Mouse (Mus musculus) T-cell, adult 66 days (primary cell): ENCODE results near the gene Gm13285. TPM values are rescaled to one million over a fixed set of nuclear protein-coding genes. Genes with fewer than 3 reads are reported as not detected.

Experiments
- total RNA-seq, 2 experiments: library from RNA; stranded (reverse); gene quantifications; 3 replicates in 1 of 2; 4 replicates in 1 of 2; pipeline ENCODE4 v1.2.4; 2023

Gene Gm13285
- total RNA-seq, result not detected

DNA sequence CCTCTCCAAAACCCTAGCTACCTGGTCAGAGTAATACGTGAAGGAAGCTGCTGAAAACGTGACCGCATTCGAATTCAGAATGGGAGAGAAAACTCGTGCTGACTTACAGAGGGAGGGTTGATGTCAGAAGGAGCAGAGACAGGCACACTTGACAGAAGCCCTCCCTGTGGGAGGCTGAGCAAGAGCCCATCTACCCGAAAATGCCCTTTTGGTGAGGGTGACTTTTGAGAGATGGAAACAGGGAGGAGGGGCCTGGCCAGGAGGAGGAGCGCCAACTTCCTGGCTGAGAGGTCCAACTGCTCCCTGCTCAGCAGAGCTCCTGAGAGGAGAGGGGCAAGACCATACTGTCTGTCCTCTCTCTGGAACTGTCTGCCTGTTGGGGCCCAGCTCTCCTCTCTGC, at the start of gene Gm13285:
Gm13285 (plus strand) TSS at position 301 of the 400 bp plus-strand sequence.

DNA sequence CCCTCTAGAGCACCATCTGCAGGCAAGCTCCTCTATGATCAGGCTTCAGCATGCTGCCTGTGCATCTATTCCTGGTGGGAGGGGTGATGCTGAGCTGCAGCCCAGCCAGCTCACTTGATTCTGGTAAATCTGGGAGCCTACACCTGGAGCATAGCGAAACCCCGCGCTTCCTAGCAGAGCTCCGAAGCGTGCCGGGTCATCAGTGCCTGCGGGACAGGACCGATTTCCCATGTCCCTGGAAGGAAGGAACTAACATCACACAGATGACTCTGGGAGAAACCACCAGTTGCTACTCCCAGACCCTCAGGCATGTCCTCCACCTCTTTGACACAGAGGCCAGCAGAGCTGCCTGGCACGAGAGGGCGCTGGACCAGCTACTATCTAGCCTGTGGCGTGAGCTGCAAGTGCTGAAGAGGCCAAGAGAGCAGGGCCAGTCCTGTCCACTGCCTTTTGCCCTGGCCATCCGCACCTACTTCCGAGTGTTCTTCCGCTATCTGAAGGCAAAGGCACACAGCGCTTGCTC, 44.6 kb upstream of the Gm13285 start, which contains the start of gene Gm13271:
Gm13271 (plus strand) TSS at position 51 of the 523 bp plus-strand sequence.

DNA sequence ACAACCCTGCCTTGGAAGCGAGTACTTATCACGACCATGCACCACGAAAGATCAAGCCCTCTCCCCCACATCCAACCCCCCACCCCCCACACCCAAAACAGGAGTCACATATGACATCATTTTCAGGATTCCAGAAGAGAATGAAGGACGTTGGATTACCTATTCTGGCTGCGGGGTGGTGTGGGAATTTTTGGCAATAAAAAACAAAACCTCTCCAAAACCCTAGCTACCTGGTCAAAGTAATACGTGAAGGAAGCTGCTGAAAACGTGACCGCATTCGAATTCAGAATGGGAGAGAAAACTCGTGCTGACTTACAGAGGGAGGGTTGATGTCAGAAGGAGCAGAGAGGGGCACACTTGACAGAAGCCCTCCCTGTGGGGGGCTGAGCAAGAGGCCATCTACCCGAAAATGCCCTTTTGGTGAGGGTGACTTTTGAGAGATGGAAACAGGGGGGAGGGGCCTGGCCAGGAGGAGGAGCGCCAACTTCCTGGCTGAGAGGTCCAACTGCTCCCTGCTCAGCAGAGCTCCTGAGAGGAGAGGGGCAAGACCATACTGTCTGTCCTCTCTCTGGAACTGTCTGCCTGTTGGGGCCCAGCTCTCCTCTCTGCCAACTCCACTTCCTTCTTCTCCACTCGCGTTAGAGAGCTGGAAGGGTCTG, 39.7 kb upstream of the Gm13285 start, which contains the start of gene Gm13283:
Gm13283 (plus strand) TSS at position 510 of the 659 bp plus-strand sequence.

GRCm38 (mm10) chr4:88773534-88773933, 25.9 kb upstream of the Gm13285 start, which contains the start of gene Gm13290:
Gm13290 (plus strand) TSS chr4:88773834.

DNA sequence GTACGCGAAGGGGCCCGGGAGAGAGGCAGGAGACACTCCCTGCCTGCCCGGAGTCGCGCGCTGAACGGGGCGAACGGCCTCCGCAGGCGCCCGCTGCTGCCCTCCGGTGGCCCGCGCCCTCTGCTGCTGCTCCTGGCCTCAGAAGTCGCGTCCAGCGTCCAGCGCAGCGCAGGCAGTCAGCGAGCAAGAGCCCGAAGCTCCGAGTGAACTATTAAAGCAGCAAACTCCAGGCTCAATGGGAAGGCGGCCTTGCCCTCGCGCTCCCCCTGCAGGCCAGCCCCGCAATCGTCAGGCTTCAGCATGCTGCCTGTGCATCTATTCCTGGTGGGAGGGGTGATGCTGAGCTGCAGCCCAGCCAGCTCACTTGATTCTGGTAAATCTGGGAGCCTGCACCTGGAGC, 22.8 kb upstream of the Gm13285 start, which contains the start of gene Gm13289:
Gm13289 (plus strand) TSS at position 301 of the 400 bp plus-strand sequence.

DNA sequence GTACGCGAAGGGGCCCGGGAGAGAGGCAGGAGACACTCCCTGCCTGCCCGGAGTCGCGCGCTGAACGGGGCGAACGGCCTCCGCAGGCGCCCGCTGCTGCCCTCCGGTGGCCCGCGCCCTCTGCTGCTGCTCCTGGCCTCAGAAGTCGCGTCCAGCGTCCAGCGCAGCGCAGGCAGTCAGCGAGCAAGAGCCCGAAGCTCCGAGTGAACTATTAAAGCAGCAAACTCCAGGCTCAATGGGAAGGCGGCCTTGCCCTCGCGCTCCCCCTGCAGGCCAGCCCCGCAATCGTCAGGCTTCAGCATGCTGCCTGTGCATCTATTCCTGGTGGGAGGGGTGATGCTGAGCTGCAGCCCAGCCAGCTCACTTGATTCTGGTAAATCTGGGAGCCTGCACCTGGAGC, 19.9 kb upstream of the Gm13285 start, which contains the start of gene Gm13272:
Gm13272 (plus strand) TSS at position 301 of the 400 bp plus-strand sequence.

GRCm38 (mm10) chr4:88781831-88782230, 17.6 kb upstream of the Gm13285 start, which contains the start of gene Ifnz:
Ifnz (plus strand) TSS chr4:88782131.

GRCm38 (mm10) chr4:88785409-88785808, 14.1 kb upstream of the Gm13285 start, which contains the start of gene Gm13276:
Gm13276 (plus strand) TSS chr4:88785709.

DNA sequence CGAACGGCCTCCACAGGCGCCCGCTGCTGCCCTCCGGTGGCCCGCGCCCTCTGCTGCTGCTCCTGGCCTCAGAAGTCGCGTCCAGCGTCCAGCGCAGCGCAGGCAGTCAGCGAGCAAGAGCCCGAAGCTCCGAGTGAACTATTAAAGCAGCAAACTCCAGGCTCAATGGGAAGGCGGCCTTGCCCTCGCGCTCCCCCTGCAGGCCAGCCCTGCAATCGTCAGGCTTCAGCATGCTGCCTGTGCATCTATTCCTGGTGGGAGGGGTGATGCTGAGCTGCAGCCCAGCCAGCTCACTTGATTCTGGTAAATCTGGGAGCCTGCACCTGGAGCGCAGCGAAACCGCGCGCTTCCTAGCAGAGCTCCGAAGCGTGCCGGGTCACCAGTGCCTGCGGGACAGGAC, 11.1 kb upstream of the Gm13285 start, which contains the start of gene Gm13277:
Gm13277 (plus strand) TSS at position 231 of the 400 bp plus-strand sequence.

DNA sequence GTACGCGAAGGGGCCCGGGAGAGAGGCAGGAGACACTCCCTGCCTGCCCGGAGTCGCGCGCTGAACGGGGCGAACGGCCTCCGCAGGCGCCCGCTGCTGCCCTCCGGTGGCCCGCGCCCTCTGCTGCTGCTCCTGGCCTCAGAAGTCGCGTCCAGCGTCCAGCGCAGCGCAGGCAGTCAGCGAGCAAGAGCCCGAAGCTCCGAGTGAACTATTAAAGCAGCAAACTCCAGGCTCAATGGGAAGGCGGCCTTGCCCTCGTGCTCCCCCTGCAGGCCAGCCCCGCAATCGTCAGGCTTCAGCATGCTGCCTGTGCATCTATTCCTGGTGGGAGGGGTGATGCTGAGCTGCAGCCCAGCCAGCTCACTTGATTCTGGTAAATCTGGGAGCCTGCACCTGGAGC, 8.2 kb upstream of the Gm13285 start, which contains the start of gene Gm13278:
Gm13278 (plus strand) TSS at position 301 of the 400 bp plus-strand sequence.

GRCm38 (mm10) chr4:88793936-88794675, 5.4 kb upstream of the Gm13285 start, which contains the start of gene Gm13275:
Gm13275 (plus strand) TSS chr4:88794487.

GRCm38 (mm10) chr4:88797097-88797496, 2.4 kb upstream of the Gm13285 start, which contains the start of gene Gm13279:
Gm13279 (plus strand) TSS chr4:88797397.

GRCm38 (mm10) chr4:88802954-88803353, 3.5 kb downstream of the Gm13285 start, which contains the start of gene Gm13287:
Gm13287 (plus strand) TSS chr4:88803254.

GRCm38 (mm10) chr4:88805231-88805630, 5.8 kb downstream of the Gm13285 start, which contains the start of gene Gm13288:
Gm13288 (plus strand) TSS chr4:88805531.

DNA sequence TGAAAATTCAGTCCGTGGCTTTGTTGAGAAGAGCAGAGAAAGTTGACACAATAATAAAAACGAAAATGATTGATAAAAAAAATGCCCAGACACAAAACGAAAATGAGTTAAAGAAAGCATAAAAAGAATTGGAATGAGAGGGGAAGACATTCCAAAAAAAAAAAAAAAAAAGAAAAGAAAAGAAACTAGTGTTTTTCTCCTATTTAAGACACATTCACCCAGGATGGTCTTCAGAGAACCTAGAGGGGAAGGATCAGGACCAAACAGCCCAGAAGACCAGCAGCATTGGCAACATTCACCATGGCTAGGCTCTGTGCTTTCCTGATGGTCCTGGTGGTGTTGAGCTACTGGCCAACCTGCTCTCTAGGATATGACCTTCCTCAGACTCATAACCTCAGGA, 16.5 kb downstream of the Gm13285 start, which contains the start of gene Ifna7:
Ifna7 (plus strand) TSS at position 301 of the 400 bp plus-strand sequence.

GRCm38 (mm10) chr4:88819659-88820058, 20.2 kb downstream of the Gm13285 start, which contains the start of gene Ifna11:
Ifna11 (plus strand) TSS chr4:88819959.

GRCm38 (mm10) chr4:88827116-88827515, 27.7 kb downstream of the Gm13285 start, which contains the start of gene Ifna6:
Ifna6 (plus strand) TSS chr4:88827416.

DNA sequence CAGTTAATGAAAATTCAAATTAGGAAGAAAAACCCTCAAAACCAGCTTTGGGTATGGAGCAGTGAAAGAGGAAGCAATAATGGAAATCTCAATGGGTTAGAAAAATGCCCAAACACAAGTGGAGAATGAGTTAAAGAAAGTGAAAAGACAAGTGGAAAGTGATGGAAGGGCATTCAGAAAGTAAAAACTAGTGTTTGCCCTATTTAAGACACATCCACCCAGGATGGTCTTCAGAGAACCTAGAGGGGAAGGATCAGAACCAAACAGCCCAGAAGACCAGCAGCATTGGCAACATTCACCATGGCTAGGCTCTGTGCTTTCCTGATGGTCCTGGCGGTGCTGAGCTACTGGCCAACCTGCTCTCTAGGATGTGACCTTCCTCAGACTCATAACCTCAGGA, 35.8 kb downstream of the Gm13285 start, which contains the start of gene Ifna5:
Ifna5 (plus strand) TSS at position 301 of the 400 bp plus-strand sequence.

DNA sequence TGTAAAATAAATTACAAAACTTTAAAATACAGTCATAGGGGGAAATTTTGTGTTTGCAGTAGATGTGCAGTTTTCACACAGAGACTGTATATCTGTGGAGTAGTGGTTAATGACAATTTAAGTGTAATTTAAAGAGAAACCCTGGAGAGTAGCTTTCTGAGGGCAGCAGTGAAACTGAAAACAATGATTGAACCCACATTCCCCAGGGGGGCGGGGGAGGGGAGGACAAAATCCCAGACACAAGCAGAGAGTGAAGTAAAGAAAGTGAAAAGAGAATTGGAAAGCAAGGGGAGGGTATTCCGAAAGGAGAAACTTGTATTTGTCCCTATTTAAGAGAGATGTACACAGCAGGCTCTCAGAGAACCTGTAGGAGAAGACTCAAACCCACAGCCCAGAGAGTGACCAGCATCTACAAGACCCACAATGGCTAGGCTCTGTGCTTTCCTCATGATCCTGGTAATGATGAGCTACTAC, 42.0 kb downstream of the Gm13285 start, which contains the start of gene Ifna4:
Ifna4 (plus strand) TSS at position 424 of the 474 bp plus-strand sequence.

DNA sequence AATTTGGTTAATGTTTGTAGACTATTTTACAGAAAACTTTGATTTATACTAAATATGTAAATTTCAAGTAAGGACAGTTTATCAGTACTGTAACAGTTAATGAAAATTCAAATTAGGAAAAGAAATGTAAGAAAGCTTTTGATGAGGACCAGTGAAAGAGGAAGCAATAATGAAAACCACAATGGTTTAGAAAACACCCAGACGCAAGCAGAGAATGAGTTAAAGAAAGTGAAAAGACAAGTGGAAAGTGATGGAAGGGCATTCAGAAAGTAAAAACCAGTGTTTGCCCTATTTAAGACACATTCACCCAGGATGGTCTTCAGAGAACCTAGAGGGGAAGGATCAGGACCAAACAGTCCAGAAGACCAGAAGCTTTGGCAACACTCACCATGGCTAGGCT, 50.2 kb downstream of the Gm13285 start, which contains the start of gene Ifna1:
Ifna1 (plus strand) TSS at position 390 of the 400 bp plus-strand sequence.

